Mouse (Mus musculus) testis, adult 2 months (tissue): ENCODE measurements around the gene Fosl1.

Experiments
- CTCF ChIP-seq: fragments of 200-500 bp; IDR thresholded peaks from 2 replicates; pipeline ENCODE4 v1.5.1; 2012; ENCODE audit warnings: low read depth, mild to moderate bottlenecking, inconsistent platforms, low read length, moderate library complexity; ENCODE audit not compliant: control insufficient read depth, insufficient read depth, insufficient replicate concordance
- POLR2A ChIP-seq: fragments of 200-500 bp; IDR thresholded peaks from 2 replicates; pipeline ENCODE4 v1.6.1; 2012; ENCODE audit warnings: low read depth, mild to moderate bottlenecking, inconsistent platforms, low read length, moderate library complexity; ENCODE audit not compliant: control insufficient read depth

DNA sequence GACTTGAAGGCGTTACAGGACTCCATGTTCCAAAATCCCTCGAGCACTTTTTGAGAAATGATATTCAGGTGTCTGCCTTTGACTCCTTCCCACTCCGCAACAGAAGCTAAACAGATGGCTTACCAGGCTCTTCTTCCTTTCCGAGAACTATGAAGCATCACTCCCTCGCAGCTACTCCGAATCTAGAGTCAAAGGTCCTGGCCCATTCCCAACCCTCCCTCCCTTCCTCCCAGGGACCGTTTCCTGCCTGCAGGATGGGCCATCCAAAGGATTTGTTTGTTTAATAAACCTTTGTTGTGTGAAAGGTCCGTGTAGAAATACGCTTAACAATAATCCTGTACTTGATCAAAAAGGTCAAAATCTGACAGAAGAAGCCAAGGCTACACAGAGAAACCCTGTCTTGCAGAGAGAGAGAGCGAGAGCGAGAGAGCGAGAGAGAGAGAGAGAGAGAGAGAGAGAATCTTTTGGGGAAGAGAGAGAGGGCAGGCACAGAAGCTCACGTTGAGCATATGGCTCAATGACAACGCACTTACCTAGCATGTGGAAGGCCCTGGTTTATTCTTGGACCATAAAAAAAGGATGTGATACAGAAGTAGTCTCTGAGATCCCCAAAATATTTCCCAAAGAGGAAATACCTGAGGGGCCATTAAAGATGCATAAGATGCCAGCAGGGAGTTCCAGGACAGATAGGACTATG is 10.5 kb downstream of the Fosl1 start, which contains the start of gene Ccdc85b:
- TF ChIP-seq POLR2A: no peak
- no peak for TF ChIP-seq CTCF
